Mouse (Mus musculus) stomach, embryonic 14.5 days (tissue): Measurements from ENCODE around the gene Syn3. TPM values are rescaled to one million over a fixed set of nuclear protein-coding genes. Genes with fewer than 3 reads are reported as not detected.

Experiments
- ATAC-seq: fragments of 200-750 bp; cut with Nextera tagmentation; 2 replicates; pipeline ENCODE4 v1.8.0; 2017; ENCODE audit warnings: low read depth, moderate TSS enrichment; ENCODE audit not compliant: insufficient number of reproducible peaks, insufficient read depth, low FRiP score
- H3K27ac ChIP-seq: fragments of 300-500 bp; sonication (generic); 2 replicates; pipeline ENCODE4 v1.5.1; 2014; ENCODE audit warnings: mild to moderate bottlenecking, low read length, moderate library complexity, mixed read lengths
- H3K27me3 ChIP-seq: fragments of 300-500 bp; sonication (generic); 2 replicates; pipeline ENCODE4 v1.6.1; 2014; ENCODE audit warnings: low read length, control low read depth, mixed read lengths; ENCODE audit not compliant: control insufficient read depth, insufficient read depth
- H3K36me3 ChIP-seq: fragments of 300-500 bp; sonication (generic); 2 replicates; pipeline ENCODE4 v1.6.1; 2014; ENCODE audit warnings: mild to moderate bottlenecking, control low read depth, low read length, moderate library complexity, mixed read lengths; ENCODE audit not compliant: control insufficient read depth, insufficient read depth
- H3K4me1 ChIP-seq: fragments of 300-500 bp; sonication (generic); 2 replicates; pipeline ENCODE4 v1.6.1; 2014; ENCODE audit warnings: low read length, control low read depth, mixed read lengths; ENCODE audit not compliant: control insufficient read depth, insufficient read depth
- H3K4me2 ChIP-seq: fragments of 300-500 bp; sonication (generic); replicated peaks from 2 replicates; pipeline ENCODE4 v1.6.1; 2014; ENCODE audit warnings: low read depth, low read length, control low read depth
- H3K4me3 ChIP-seq: fragments of 300-500 bp; sonication (generic); 2 replicates; pipeline ENCODE4 v1.5.1; 2014; ENCODE audit warnings: low read depth, low read length, control low read depth
- H3K9ac ChIP-seq: fragments of 300-500 bp; sonication (generic); replicated peaks from 2 replicates; pipeline ENCODE4 v1.6.1; 2014; ENCODE audit warnings: low read depth, mild to moderate bottlenecking, control low read depth, low read length, moderate library complexity, mixed read lengths
- H3K9me3 ChIP-seq: fragments of 300-500 bp; sonication (generic); 2 replicates; pipeline ENCODE4 v1.6.1; 2016; ENCODE audit warnings: low read depth, low read length, control low read depth; ENCODE audit not compliant: control insufficient read depth
- WGBS: fragments of 180-500 bp; shearing (Covaris S2); extraction: QIAGEN DNeasy Blood & Tissue Kit; methylation state at CpG from one replicate; pipeline ENCODE4 v1.1.7; 2014; 5-methylcytosine and 5-hydroxymethylcytosine counted together
- polyA plus RNA-seq: library from polyadenylated mRNA; unstranded; fragments of >200 nt; fragmentation: Nextera tagmentation; extraction: Ambion mirVana; gene quantifications from 2 replicates; pipeline ENCODE4 v1.2.1, GENCODE M21; 2014

Syn3 gene
- polyA plus RNA-seq, 1 experiment from 2014 or later = 5.8 TPM

DNA sequence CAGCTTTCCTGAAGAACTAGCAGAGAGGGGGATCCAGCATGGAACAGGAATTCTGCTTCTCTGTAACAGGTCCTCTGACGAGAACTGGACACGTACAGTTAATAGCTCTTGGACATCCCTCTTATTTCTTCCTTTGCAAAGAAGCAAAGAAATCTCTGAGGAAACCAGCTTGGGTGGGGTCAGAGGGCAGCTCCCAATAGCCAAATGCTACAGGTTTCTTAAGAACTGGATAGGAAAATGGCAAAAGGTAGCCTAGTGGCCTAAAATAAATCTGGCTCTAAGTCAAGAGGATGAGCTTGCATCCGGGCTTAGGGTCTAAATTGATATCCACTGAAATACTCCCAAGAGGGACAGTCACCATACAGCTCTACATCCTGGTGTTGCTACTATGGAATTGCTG, 225.9 kb downstream of the Syn3 start:
- Histone ChIP-seq H3K4me3 (no peak overlapping the region), H3K4me2 (no peak overlapping the region), H3K9ac (no peak overlapping the region), H3K9me3 (no peaks in the 10 kb centered on the region), H3K27ac (no peak overlapping the region), H3K27me3 (no peaks in the 10 kb centered on the region), H3K4me1 (no peaks in the 10 kb centered on the region), H3K36me3 (no peaks in the 10 kb centered on the region)
- WGBS = 88% methylated on average over 3 of the region's 3 CpGs
- no peak for ATAC-seq

GRCm38 (mm10) chr10:86270254-86270653, 228.4 kb downstream of the Syn3 start:
- Histone ChIP-seq H3K4me1 (no peaks in the 10 kb centered on the region), H3K27me3 (no peaks in the 10 kb centered on the region), H3K9ac (no peak overlapping the region), H3K4me3 (no peak overlapping the region), H3K4me2 (no peak overlapping the region), H3K9me3 (no peaks in the 10 kb centered on the region), H3K36me3 (no peaks in the 10 kb centered on the region), H3K27ac (no peak overlapping the region)
- 22% methylated on average over 3 of the region's 3 CpGs for WGBS
- ATAC-seq = no peak

GRCm38 (mm10) chr10:86264618-86265017, 234.1 kb downstream of the Syn3 start:
- no peak overlapping the region for H3K4me3 ChIP-seq
- H3K27me3 ChIP-seq = no peaks in the 10 kb centered on the region
- no peak overlapping the region for H3K27ac ChIP-seq
- no peaks in the 10 kb centered on the region for H3K4me1 ChIP-seq
- no peak overlapping the region for H3K9ac ChIP-seq
- H3K9me3 ChIP-seq = no peaks in the 10 kb centered on the region
- WGBS = 74% methylated on average over 9 of the region's 9 CpGs
- H3K4me2 ChIP-seq = no peak overlapping the region
- ATAC-seq = peak; percentile 42; the same call in 1 of the 2 replicates
- H3K36me3 ChIP-seq = no peaks in the 10 kb centered on the region

GRCm38 (mm10) chr10:86261725-86262124, 237.0 kb downstream of the Syn3 start:
- Histone ChIP-seq H3K9ac (no peak overlapping the region), H3K27me3 (no peaks in the 10 kb centered on the region), H3K4me1 (no peaks in the 10 kb centered on the region), H3K4me2 (no peak overlapping the region), H3K4me3 (no peak overlapping the region), H3K36me3 (no peaks in the 10 kb centered on the region), H3K9me3 (no peaks in the 10 kb centered on the region), H3K27ac (no peak overlapping the region)
- 64% methylated on average over 2 of the region's 2 CpGs for WGBS
- no peak for ATAC-seq

- no peaks in the 10 kb centered on the region for H3K27me3 ChIP-seq
- H3K27ac ChIP-seq = no peak overlapping the region
- H3K4me1 ChIP-seq = no peaks in the 10 kb centered on the region
- WGBS = 70% methylated on average over 3 of the region's 3 CpGs
- no peaks in the 10 kb centered on the region for H3K9me3 ChIP-seq
- ATAC-seq = no peak
- no peak overlapping the region for H3K4me3 ChIP-seq
- H3K36me3 ChIP-seq = no peaks in the 10 kb centered on the region
- no peak overlapping the region for H3K9ac ChIP-seq
- H3K4me2 ChIP-seq = no peak overlapping the region
Measured at GRCm38 (mm10) chr10:86258992-86259391, 239.7 kb downstream of the Syn3 start.

DNA sequence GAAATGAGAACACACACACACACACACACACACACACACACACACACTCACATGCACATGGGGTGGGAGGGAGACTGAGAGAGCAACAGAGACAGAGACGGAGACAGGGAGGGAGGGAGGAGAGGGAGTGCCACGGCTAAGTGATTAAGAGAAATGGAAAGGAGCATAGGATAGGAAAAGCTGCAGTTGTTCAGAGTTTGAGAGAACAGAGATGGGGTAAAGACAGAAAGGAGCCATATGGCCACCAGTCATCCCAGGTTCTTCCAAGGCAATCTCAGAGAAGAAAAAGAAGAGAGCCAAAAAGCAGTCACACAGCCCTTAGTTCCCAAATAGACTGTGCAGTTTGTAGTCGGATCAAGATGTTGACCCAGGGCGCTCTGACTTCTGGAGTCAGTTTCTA, 240.7 kb downstream of the Syn3 start:
- H3K36me3 ChIP-seq = no peaks in the 10 kb centered on the region
- no peaks in the 10 kb centered on the region for H3K4me1 ChIP-seq
- H3K4me2 ChIP-seq = no peak overlapping the region
- H3K27me3 ChIP-seq = no peaks in the 10 kb centered on the region
- no peaks in the 10 kb centered on the region for H3K9me3 ChIP-seq
- WGBS = 69% methylated on average over 4 of the region's 4 CpGs
- no peak overlapping the region for H3K27ac ChIP-seq
- no peak for ATAC-seq
- H3K9ac ChIP-seq = no peak overlapping the region
- H3K4me3 ChIP-seq = no peak overlapping the region

DNA sequence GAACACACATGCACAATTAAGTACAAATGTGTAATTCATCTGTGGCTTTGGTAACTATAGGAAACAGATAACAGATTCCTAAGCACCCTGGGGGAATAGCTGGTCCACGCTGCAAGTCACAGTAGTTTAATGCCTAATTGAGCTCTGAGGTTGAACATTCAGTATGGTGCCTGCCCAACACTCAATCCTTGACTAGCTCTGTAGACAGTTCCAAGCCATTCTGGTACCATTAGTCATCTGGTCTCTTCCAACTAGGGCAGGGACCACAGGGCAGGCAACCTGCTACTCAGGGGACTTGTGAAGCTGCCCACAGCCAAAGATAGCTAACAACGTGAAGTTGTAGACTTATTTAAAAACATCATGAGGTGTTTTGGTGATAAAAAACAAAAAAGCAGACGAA, 241.7 kb downstream of the Syn3 start:
- Histone ChIP-seq H3K27me3 (no peaks in the 10 kb centered on the region), H3K27ac (no peak overlapping the region), H3K9me3 (no peaks in the 10 kb centered on the region), H3K36me3 (no peaks in the 10 kb centered on the region), H3K4me1 (no peaks in the 10 kb centered on the region), H3K9ac (no peak overlapping the region), H3K4me2 (no peak overlapping the region), H3K4me3 (no peak overlapping the region)
- no peak for ATAC-seq
- 80% methylated on average over 3 of the region's 3 CpGs for WGBS

DNA sequence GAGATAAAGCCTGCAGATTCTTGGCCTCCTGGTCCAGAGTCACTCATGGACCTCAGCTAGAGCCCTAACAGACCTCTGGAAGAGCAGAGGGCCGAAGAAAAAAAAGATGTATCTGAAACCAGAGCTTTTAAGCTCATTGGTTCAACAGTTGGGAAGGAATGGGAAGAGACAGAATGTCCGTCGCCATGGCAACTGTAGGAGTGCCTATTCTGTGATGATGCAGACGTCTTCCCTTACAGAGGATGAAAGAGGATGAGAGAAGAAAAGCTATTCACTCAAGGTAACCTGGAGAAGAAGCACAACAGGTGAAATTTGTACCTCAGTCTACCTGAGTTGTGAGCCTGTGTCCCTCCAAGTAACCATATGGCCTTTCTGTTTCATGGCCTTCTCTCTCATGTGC, 242.5 kb downstream of the Syn3 start:
- Histone ChIP-seq H3K4me3 (no peak overlapping the region), H3K27me3 (no peaks in the 10 kb centered on the region), H3K36me3 (no peaks in the 10 kb centered on the region), H3K9me3 (no peaks in the 10 kb centered on the region), H3K4me2 (no peak overlapping the region), H3K9ac (no peak overlapping the region), H3K4me1 (no peaks in the 10 kb centered on the region), H3K27ac (no peak overlapping the region)
- WGBS = 48% methylated on average over 4 of the region's 4 CpGs
- ATAC-seq = no peak

DNA sequence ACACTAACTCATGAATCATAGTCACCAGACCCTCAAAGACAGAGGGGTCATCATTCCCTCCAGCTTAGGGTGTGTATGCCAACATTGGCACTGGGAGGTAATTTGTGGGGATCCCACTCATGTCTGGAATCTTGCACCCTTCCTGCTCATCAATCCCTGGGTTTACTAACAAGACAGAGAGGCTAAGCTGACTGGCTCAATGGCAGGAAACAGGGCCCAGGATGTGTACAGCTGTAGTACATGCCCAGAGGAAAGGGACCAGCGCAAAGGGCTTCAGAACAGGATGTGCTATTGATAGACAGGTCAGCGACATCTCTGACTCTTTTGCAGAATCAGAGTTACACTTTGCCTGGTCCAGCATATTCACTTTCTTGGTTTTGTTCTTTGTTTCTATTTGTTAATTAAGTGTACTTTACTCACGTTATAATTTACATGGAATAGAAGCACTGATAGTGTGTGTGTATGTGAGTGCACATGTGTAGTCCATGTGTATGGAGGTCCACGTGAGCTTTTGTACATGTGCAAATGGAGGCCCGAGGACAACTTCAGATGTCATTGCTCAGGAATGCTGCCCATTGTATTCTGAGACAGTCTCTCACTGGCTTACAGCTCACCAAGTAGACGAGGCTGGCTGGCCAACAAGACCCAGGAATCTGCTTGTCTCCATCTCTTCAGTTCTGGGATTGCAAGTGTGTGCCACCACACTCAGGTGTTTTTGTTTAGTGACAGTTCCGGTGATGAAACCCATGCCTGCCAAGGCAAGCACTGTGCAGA, 248.4 kb downstream of the Syn3 start:
- no peak overlapping the region for H3K4me2 ChIP-seq
- no peak for ATAC-seq
- no peak overlapping the region for H3K27ac ChIP-seq

More for the DNA sequence above, 248.4 kb downstream of the Syn3 start:
- H3K9me3 ChIP-seq = no peaks in the 10 kb centered on the region
- WGBS = 76% methylated on average over 7 of the region's 7 CpGs
- H3K27me3 ChIP-seq = no peaks in the 10 kb centered on the region
- H3K36me3 ChIP-seq = no peaks in the 10 kb centered on the region
- no peak overlapping the region for H3K9ac ChIP-seq
- no peaks in the 10 kb centered on the region for H3K4me1 ChIP-seq
- H3K4me3 ChIP-seq = no peak overlapping the region
